Mouse (Mus musculus) lung, postnatal 0 days (tissue): ENCODE results near the gene Atp13a2. TPM values are rescaled to one million over a fixed set of nuclear protein-coding genes. Genes with fewer than 3 reads are reported as not detected.

Experiments
- ATAC-seq: fragments of 200-750 bp; cut with Nextera tagmentation; 2 replicates; pipeline ENCODE4 v1.8.0; 2017; ENCODE audit warnings: moderate library complexity
- DNase-seq: peaks from one replicate; pipeline ENCODE4 v3.0.0-alpha.2; 2016; ENCODE audit warnings: low spot score
- H3K27ac ChIP-seq: fragments of 300-500 bp; sonication (generic); 2 replicates; pipeline ENCODE4 v1.5.1; 2014; ENCODE audit warnings: antibody characterized with exemption, mild to moderate bottlenecking, low read length, mixed read lengths
- H3K27me3 ChIP-seq: fragments of 300-500 bp; sonication (generic); replicated peaks from 2 replicates; pipeline ENCODE4 v1.6.1; 2014; ENCODE audit warnings: low read length, mixed read lengths; ENCODE audit not compliant: insufficient read depth
- H3K36me3 ChIP-seq: fragments of 300-500 bp; sonication (generic); 2 replicates; pipeline ENCODE4 v1.6.1; 2014; ENCODE audit warnings: low read length, mixed read lengths; ENCODE audit not compliant: insufficient read depth
- H3K4me1 ChIP-seq: fragments of 300-500 bp; sonication (generic); 2 replicates; pipeline ENCODE4 v1.6.1; 2014; ENCODE audit warnings: antibody characterized with exemption, low read depth, low read length, mixed read lengths; ENCODE audit not compliant: insufficient read depth
- H3K4me2 ChIP-seq: fragments of 300-500 bp; sonication (generic); replicated peaks from 2 replicates; pipeline ENCODE4 v1.6.1; 2014; ENCODE audit warnings: low read depth, mild to moderate bottlenecking, low read length, moderate library complexity, mixed read lengths
- H3K4me3 ChIP-seq: fragments of 300-500 bp; sonication (generic); 2 replicates; pipeline ENCODE4 v1.5.1; 2014; ENCODE audit warnings: low read depth, low read length
- H3K9ac ChIP-seq: fragments of 300-500 bp; sonication (generic); replicated peaks from 2 replicates; pipeline ENCODE4 v1.6.1; 2014; ENCODE audit warnings: low read depth, mild to moderate bottlenecking
- H3K9me3 ChIP-seq: fragments of 300-500 bp; sonication (generic); 2 replicates; pipeline ENCODE4 v1.6.1; 2016; ENCODE audit warnings: low read length, mixed read lengths
- CTCF ChIP-seq: IDR thresholded peaks from 2 replicates; pipeline ENCODE4 v1.5.1; 2016; ENCODE audit warnings: antibody characterized with exemption, mild to moderate bottlenecking
- EP300 ChIP-seq: IDR thresholded peaks from 2 replicates; pipeline ENCODE4 v1.6.1; 2016; ENCODE audit warnings: antibody characterized with exemption, mild to moderate bottlenecking, control low read depth
- WGBS: fragments of 180-500 bp; shearing (Covaris S2); extraction: QIAGEN DNeasy Blood & Tissue Kit; methylation state at CpG from one replicate; pipeline ENCODE4 v1.1.7; 2014; 5-methylcytosine and 5-hydroxymethylcytosine counted together
- polyA plus RNA-seq: library from polyadenylated mRNA; unstranded; fragments of >200 nt; fragmentation: Nextera tagmentation; extraction: Ambion mirVana; gene quantifications from 2 replicates; pipeline ENCODE4 v1.2.1, GENCODE M21; 2015

Gene Atp13a2
- polyA plus RNA-seq, 1 experiment from 2014 or later: 34.2 TPM

DNA sequence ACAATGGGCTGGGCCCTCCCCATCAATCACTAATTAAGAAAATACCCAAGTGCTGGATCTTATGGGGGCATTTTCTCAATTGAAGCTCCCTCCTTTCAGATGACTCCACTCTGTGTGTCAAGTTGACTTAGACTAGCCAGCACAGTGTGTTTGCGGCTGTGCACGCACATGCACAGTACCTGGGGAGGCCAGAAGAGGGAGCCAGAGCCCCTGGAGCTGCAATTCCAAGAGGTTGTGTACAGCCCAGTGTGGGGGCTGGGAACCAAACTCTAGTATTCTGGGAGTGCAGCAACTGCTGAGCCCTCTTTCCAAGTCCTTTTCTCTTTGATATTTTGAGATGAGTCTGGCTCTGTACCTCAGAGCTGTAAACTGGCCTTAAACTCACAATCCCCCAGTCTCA, 5.1 kb upstream of the Atp13a2 start:
- peaks cover 4% of the 10 kb centered on the region; the same call in 1 of the 2 replicates for H3K4me1 ChIP-seq
- no peaks in the 10 kb centered on the region for H3K27me3 ChIP-seq
- TF ChIP-seq CTCF: peak; percentile 35; the same call in 1 of the 2 replicates
- TF ChIP-seq EP300: no peak
- no peak overlapping the region for H3K4me2 ChIP-seq
- H3K9me3 ChIP-seq: no peaks in the 10 kb centered on the region
- H3K36me3 ChIP-seq: peaks cover 6% of the 10 kb centered on the region; the same call in 1 of the 2 replicates
- no peak overlapping the region for H3K4me3 ChIP-seq
- WGBS: 88% methylated on average over 2 of the region's 2 CpGs
- no peak for ATAC-seq
- no peak overlapping the region for H3K27ac ChIP-seq
- DNase-seq: no peak
- no peak overlapping the region for H3K9ac ChIP-seq

DNA sequence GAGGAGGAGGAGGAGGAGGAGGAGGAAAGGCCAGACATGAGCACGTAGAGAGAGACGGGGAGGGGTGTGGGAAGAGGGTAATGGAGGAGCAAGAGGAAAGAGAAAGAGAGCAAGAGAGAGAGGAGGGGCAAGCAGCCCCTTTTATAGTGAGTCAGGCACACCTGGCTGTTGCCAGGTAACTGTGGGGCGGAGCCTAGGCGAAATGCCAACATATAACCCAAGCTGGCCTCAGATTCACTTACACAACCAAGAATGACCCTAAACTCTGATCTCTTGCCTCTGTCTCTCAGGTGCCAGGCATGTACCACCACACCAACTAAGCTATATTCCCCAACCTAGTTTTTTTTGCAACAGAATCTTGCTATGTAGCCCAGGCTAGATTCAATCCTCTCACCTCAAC, 3.9 kb upstream of the Atp13a2 start:
- no peak for DNase-seq
- Histone ChIP-seq H3K9ac (0 out of 2 replicates have a peak overlapping the region, but pooled peaks have one; percentile 3), H3K27me3 (no peaks in the 10 kb centered on the region), H3K36me3 (peaks cover 6% of the 10 kb centered on the region; the same call in 1 of the 2 replicates), H3K4me1 (peaks cover 9% of the 10 kb centered on the region; the same call in 1 of the 2 replicates), H3K4me2 (no peak overlapping the region), H3K27ac (0 out of 2 replicates have a peak overlapping the region, but pooled peaks have one; percentile 20), H3K9me3 (no peaks in the 10 kb centered on the region), H3K4me3 (no peak overlapping the region)
- TF ChIP-seq EP300 (no peak), CTCF (no peak)
- WGBS: 40% methylated on average over 4 of the region's 4 CpGs
- ATAC-seq: no peak

- Histone ChIP-seq H3K4me1 (peaks cover 9% of the 10 kb centered on the region; the same call in 1 of the 2 replicates), H3K27ac (0 out of 2 replicates have a peak overlapping the region, but pooled peaks have one; percentile 20), H3K4me2 (no peak overlapping the region), H3K9me3 (no peaks in the 10 kb centered on the region), H3K9ac (no peak overlapping the region), H3K36me3 (peaks cover 6% of the 10 kb centered on the region; the same call in 1 of the 2 replicates), H3K4me3 (no peak overlapping the region), H3K27me3 (no peaks in the 10 kb centered on the region)
- DNase-seq: peak; percentile 80
- 8% methylated on average over 9 of the region's 9 CpGs for WGBS
- peak; percentile 68 for ATAC-seq
- TF ChIP-seq EP300: no peak
- no peak for TF ChIP-seq CTCF
Observed at GRCm38 (mm10) chr4:140983442-140983841, 3.2 kb upstream of the Atp13a2 start.

GRCm38 (mm10) chr4:140984544-140984943, 2.1 kb upstream of the Atp13a2 start:
- Histone ChIP-seq H3K27me3 (no peaks in the 10 kb centered on the region), H3K9me3 (no peaks in the 10 kb centered on the region), H3K4me3 (no peak overlapping the region), H3K36me3 (peaks cover 4% of the 10 kb centered on the region; the same call in 1 of the 2 replicates), H3K9ac (no peak overlapping the region), H3K27ac (no peak overlapping the region), H3K4me2 (no peak overlapping the region), H3K4me1 (peaks cover 9% of the 10 kb centered on the region; the same call in 1 of the 2 replicates)
- WGBS: 69% methylated on average over 6 of the region's 6 CpGs
- ATAC-seq: no peak
- TF ChIP-seq CTCF (no peak), EP300 (no peak)
- no peak for DNase-seq

DNA sequence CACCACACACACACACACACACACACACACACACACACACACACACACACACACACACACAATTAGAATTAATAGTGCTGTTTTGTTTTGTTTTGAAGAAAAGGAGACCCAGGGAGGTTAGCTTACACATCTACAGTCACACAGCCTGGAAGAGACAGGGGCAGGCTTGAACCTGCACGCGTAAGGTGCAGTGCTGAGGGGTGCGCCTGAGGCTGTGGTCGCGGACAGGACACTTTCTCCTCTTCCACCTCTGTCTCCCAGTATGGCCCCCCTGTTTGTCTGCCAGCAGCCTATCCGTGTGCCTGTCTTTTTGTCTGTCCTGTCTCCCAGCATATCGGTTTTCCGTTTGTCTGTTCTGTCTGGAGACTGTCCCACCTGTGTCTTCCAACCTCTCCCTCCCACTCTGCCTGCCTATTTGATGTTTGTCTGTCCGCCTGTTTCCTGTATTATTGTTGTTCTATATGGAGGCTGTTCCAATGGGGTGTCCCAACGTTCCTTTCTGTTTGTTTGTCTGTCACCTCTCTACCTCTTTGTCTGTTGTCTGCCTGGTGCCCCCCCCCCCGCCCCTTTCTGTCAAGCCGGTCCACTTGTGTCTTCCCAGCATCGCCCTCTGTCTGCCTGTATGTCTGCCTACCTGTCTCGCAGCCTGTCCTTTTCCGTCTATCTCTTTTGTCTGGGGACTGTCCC, 506 bp upstream of the Atp13a2 start:
- no peak for TF ChIP-seq EP300
- TF ChIP-seq CTCF: no peak
- Histone ChIP-seq H3K4me2 (peak overlapping the region; percentile 90), H3K9me3 (no peaks in the 10 kb centered on the region), H3K36me3 (no peaks in the 10 kb centered on the region), H3K9ac (no peak overlapping the region), H3K4me1 (peaks cover 9% of the 10 kb centered on the region; the same call in 1 of the 2 replicates), H3K27me3 (no peaks in the 10 kb centered on the region), H3K4me3 (peak overlapping the region; percentile 83), H3K27ac (no peak overlapping the region)
- DNase-seq: no peak
- WGBS: 26% methylated on average over 14 of the region's 15 CpGs
- ATAC-seq: no peak

GRCm38 (mm10) chr4:140987476-140987875, 803 bp downstream of the Atp13a2 start:
- Histone ChIP-seq H3K4me3 (peak overlapping the region; percentile 83), H3K4me1 (peaks cover 9% of the 10 kb centered on the region; the same call in 1 of the 2 replicates), H3K27ac (peak overlapping the region; percentile 49; the same call in 1 of the 2 replicates), H3K36me3 (no peaks in the 10 kb centered on the region), H3K4me2 (peak overlapping the region; percentile 90), H3K9ac (0 out of 2 replicates have a peak overlapping the region, but pooled peaks have one; percentile 60), H3K27me3 (no peaks in the 10 kb centered on the region), H3K9me3 (no peaks in the 10 kb centered on the region)
- ATAC-seq: peak; percentile 23
- 20% methylated on average over 7 of the region's 7 CpGs for WGBS
- peak; percentile 21 for DNase-seq
- TF ChIP-seq EP300 (no peak), CTCF (no peak)
